Mouse (Mus musculus): Measurements from ENCODE around the gene Crybg2. TPM values are rescaled to one million over a fixed set of nuclear protein-coding genes. Genes with fewer than 3 reads are reported as not detected.

Gene Crybg2
- total RNA-seq, 4 experiments from 2014 or later: not detected

DNA sequence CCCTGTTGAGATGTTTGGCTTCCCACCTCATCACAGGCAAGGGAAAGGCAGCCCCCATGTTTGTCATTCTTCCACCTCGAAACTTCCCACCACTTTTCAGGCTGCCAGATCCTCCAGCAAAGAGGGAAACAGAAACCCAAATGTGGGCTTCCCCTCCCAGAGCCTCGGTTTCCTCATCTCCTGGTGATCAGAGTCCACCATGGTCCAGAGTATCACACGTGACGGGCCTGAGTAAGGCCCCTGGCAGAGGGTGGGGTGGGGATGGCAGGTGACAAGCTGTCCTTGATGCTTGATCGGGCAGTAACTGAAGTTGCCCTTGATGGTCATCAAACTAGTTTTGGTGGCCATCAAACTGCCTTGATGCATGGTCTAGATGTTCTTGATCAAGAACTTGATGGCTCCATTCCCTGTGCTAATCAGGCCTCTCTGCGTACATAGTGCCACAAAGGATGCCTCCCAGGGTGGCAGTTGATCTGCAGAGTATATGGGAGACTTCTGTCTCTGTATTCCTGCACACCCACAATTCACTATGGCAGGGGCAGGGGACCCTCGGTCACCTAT, 33.5 kb downstream of the Crybg2 start:
- no peak for DNase-seq (ENCODE audit: low spot score in 2 of 2)

- no peak for DNase-seq (ENCODE audit: low spot score in 2 of 2)
Measured at GRCm38 (mm10) chr4:134094923-134095547, 34.4 kb downstream of the Crybg2 start, which contains the start of gene Cd52. Cd52 (minus strand) TSS chr4:134095082.

DNA sequence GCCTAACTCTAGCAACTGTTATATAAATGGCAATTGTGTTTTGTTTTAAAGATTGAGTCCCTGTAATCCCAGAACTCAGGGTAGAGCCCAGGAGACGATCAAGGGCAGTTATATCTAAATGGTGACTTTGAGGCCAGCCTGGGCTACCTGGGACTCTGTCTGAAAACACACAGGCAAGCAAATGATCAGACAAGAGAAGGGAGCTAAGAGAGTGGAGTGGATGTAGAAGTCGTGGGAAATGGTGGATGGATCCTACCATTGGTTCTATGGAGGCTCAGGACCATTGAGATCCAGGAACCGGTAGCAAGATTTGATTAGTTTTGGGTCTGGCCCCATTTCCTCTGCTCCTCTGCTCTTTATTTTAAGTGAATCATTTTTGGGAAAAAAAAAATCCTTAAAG, 35.5 kb downstream of the Crybg2 start:
- DNase-seq (ENCODE audit: low spot score in 2 of 2): no peak

DNA sequence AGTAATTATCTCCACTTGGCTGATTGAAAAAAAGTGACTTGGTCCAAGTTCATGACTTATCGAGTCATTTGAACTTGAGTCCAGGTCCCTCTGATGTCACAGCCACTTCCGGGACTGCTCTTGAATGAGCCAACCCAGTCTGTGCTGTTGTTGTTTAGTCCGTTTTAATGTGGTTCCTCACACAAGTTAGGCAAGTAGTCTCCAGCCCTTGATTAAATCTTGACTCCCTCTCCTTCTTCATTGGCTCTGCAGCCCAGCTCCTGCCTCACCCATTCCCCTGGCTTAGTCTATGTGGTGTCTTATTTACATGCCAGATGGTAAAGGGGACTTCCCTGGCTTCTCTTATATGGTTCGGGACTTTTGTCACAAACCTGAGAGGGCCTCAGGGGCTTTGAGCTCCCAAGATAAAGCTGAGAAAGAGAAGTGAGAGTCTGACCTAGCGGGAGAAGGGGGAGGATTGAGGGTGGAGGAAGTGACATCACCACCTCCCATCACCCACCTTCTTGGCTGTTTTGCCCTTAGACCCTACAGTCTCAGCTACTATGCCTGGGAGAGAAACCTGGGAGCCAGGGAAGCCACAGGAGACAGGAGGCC, 36.5 kb downstream of the Crybg2 start:
- DNase-seq (ENCODE audit: low spot score in 2 of 2): no peak

DNA sequence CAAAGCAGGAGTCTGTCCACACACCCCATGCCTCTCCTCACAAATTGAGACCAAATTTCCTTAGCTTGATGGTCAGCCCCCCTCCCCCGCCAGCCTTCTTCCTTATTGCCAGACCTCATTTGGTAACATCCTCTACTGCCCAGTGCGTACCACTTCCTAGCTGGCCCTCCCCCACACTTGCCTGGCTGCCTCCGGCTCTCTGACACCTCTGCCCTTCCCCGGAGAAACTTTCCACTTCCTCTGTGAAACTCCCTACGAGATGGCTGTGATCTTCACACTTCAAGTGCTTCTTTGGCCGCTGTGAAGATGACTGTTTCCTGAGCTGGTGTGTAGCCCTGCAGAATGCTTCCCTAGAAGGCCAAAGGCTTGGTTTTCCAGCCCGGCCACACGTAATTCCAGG, 38.0 kb downstream of the Crybg2 start:
- DNase-seq (ENCODE audit: low spot score in 2 of 2): no peak

DNA sequence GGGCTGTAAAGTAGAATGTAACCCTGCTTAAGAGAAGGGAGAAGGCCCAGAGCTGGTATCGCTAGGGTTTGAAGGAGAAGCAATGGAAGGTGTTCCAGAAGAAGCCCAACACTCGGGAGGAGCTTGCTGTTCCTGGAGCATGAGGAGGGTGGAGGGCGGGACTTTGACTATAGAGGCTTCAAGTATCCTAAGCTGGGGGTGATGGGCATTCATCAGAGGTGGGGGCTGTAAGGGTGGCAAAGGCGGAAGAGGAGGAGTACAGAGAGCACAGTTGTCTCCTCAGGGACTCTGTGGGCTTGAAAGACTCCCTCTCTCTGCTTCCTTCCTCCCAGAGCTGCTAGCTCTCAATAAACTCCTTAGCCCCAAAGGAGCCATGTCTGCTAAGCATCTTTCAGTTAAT, 39.6 kb downstream of the Crybg2 start:
- no peak for DNase-seq (ENCODE audit: low spot score in 2 of 2)

GRCm38 (mm10) chr4:134101979-134102741, 41.5 kb downstream of the Crybg2 start, which contains the start of gene Ubxn11:
Ubxn11 (plus strand) TSS chr4:134102570.
- DNase-seq (ENCODE audit: low spot score in 2 of 2): peak; percentile 66 to 76

GRCm38 (mm10) chr4:134102742-134103119, 42.1 kb downstream of the Crybg2 start:
- no peak for DNase-seq (ENCODE audit: low spot score in 2 of 2)

GRCm38 (mm10) chr4:134106105-134106504, 45.5 kb downstream of the Crybg2 start:
- DNase-seq (ENCODE audit: low spot score in 2 of 2): no peak

- no peak for DNase-seq (ENCODE audit: low spot score in 2 of 2)
Measured at GRCm38 (mm10) chr4:134107730-134108129, 47.1 kb downstream of the Crybg2 start.

DNA sequence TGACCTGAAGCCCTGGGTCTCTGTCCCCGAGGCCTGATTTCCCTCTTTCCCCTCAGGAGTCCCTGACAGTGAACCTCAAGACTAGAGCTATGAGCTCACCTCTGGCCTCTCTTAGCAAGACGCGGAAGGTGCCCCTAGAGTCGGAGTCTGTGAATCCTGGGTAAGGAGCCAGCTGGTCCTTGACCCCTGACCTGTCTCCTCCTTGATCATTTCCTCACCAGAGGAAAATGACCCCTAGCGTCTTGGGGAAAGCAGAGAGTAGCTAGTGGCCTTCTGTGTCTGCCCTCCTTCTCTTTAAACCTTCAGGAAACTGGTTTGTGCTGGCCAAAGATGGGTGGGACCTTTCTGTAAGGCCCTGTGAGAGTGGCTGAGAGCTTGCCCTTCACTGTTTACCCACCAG, 47.6 kb downstream of the Crybg2 start:
- no peak for DNase-seq (ENCODE audit: low spot score in 2 of 2)

- no peak for DNase-seq (ENCODE audit: low spot score in 2 of 2)
Measured at GRCm38 (mm10) chr4:134110653-134111052, 50.0 kb downstream of the Crybg2 start.

GRCm38 (mm10) chr4:134112403-134112802, 51.8 kb downstream of the Crybg2 start:
- DNase-seq (ENCODE audit: low spot score in 2 of 2): no peak

DNA sequence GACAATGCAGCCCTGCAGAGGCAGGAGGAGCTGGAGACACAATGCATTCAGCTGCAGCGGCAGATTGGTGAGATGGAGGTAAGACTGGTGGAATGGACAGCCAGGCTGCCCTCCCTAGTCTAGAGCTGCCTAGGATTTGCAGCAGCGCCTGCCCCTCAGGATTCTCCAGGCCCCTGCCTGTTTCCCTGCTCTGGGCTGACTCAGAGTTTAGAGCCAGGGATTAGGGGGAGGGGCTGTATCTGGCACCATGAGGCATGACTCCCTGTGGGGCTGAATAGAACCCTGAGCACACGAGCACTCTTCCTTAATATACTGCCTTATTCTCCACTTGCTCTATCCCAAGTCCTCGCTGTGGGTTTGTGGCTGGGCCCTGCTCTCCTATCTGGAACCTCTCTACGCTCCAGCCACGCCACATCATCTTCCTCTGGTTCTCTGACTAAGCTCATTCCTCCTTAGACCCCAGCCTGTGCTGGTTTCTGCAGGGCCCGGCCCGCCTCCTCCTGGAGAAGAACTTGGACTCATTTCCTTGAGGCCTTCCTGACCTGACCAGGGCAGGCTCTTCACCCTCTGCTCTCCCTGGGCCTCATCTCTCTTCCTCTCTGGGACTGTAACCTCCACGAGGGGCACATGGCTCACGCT, 52.9 kb downstream of the Crybg2 start:
- DNase-seq (ENCODE audit: low spot score in 2 of 2): no peak

- DNase-seq (ENCODE audit: low spot score in 2 of 2): no peak
Measured at GRCm38 (mm10) chr4:134114038-134114437, 53.4 kb downstream of the Crybg2 start.

GRCm38 (mm10) chr4:134115215-134116144, 54.9 kb downstream of the Crybg2 start:
- DNase-seq (ENCODE audit: low spot score in 2 of 2): no peak

- no peak for DNase-seq (ENCODE audit: low spot score in 2 of 2)
Measured at GRCm38 (mm10) chr4:134116501-134116900, 55.9 kb downstream of the Crybg2 start.

GRCm38 (mm10) chr4:134117012-134117411, 56.4 kb downstream of the Crybg2 start:
- DNase-seq (ENCODE audit: low spot score in 2 of 2): no peak

DNA sequence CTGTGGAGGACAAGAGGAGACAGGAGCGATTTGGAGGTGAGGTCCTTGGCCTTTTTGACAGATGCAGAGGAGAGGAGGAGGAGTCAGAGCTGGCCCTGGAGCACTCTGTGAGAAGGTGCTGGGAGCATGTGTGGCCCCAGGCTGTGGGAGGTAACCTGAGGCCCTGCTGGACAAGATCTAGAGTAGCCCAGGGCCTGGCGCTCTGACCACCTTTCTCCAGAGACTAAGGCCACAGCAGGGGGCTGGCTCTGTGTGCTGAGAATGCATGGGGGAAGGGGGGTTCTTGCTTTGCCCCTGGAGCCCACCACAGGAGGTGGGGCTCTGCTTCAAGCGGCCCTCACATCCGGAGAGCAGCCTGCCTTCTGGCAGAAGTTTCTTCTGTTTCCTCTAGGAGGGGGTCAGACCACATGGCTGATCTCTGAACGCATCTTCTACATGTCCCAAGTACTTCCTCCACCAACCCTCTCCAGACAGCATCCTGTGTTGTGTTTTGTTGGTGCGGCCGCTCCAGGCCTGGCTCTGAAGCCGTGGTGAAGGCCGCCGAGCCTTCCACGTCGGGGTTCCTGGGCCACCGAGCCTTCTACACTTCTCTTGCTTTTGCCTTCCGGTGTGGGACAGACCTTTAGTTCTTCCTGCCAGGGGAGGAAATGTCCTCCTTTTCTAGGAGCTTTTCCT, 57.6 kb downstream of the Crybg2 start:
- no peak for DNase-seq (ENCODE audit: low spot score in 2 of 2)

GRCm38 (mm10) chr4:134119042-134119441, 58.4 kb downstream of the Crybg2 start:
- no peak for DNase-seq (ENCODE audit: low spot score in 2 of 2)
